Mouse (Mus musculus): Measurements from ENCODE around the gene Ctnnb1.

The Ctnnb1 gene

DNA sequence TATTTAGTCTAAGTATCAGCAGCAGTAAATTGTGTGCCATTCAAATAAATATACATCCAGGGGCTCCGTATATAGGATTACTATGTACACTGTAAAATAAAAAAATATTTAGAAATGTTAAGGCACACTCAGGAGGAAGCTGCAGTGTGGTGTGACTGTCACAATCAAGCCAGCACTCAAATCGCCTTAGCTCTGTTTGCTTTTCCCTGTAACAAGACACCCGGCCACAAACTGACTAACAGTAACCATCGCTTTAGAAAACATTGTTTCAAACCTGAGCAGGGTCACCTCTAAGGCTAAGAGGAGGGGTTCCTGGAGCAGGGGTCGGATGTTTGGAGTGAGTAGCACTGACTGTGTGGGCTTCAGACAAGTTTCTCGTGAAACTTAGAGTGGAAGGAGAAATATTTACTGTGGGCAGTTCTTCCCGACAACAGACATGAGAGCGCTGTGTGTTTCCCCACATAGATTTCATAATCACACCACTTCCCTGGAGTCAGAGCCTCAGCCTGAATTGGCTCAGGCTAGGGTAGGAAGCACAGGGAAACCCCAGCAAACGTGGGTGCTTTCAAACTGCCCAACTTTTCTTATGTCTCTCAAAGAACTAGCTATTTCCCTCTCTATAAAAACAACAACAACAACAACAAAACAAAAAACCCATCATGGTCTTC lies 1.9 kb upstream of the Ctnnb1 start:
- no peak for DNase-seq (ENCODE audit: low spot score in 2 of 2)

DNA sequence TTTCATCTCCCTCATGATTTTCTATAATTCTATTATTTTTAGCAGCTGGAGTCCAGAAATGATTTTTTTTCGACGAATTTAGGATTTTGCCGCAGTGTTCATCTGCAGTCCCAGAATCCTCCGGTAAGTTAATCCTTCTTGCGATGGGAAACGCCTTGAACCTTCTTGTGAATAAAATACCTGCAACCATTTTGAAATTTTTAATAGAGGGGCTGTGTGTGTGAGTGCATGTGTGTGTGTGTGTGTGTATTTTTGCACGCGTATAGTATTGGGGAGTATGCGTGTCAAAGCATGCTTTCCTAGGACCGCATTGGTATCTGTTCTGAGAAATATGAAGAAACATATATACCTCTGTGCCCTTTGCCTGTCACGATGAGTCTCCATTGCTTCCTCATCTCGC lies 1.0 kb downstream of the Ctnnb1 start:
- no peak for DNase-seq (ENCODE audit: low spot score in 2 of 2)

DNA sequence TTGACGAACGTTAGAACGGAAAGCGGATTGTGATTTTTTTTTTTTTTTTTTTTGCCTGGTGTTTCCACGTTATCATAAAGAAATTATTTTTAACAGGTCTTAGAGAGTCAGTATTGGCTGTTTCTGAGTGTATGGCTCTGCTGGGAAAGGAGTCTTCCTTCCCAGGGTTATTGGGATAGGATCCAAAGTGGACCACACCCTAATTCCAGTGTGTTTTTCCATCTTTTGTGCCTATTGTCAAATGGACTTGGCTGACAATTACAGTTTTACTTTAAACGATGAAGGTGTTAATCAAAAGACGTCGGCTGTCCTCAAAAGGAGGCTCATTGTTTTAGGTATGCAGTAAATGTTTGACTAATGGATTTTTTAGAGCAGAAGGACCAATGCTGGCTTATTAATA lies 1.8 kb downstream of the Ctnnb1 start:
- DNase-seq (ENCODE audit: low spot score in 2 of 2), result no peak

DNA sequence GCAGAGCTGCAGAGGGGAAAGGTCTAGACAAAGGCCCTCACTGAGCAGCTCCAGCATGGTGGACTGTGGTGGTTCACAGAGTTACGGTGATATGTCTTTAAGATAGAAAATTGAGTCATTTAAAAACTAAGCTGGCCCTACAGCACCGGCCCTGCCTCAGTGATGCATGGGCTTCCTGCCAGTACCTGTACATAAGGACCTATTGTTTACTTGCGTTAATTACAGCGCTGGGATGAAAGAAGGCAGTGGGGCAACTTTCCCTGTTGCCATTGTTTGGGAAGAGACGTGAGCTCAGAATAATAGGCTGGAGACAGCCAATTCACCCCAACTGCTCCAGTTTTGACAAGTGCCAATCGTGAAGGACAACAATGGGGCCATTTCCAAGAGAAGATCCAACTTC lies 3.4 kb downstream of the Ctnnb1 start:
- DNase-seq (ENCODE audit: low spot score in 2 of 2), result no peak

DNA sequence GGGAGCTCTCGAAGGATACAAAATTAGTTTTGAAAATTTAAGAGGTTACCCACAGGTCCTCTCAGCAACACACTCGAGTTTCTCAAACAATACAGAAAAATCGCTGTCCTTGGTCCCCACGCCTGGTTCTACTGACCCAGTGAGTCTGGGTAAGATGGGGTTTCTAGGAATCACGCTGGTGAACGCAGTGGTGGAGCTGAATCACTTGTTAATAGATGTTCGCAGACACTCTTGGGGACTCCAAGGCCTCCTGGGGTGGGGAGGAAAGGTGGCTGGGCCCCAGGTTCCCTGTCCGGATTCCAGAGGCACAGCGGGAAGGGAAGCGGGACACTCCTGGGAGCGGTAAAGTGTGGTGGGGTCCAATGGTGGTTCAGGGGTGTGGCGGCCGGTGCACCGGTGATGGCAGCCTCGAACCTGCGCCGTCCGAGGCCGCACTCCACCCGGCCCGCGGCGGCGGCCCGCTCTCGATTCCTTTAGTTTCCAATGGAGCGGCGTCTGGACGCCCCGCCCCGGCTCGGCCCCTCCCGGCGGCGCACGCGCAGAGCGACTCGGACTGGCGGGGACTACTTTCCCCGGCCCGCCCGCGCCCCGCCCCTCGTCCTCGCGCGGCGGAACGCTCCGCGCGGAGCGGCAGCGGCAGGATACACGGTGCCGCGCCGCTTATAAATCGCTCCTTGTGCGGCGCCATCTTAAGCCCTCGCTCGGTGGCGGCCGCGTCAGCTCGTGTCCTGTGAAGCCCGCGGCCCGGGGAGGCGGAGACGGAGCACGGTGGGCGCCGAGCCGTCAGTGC lies 4.0 kb downstream of the Ctnnb1 start:
- peak; percentile 92 to 95 for DNase-seq (ENCODE audit: low spot score in 2 of 2)

DNA sequence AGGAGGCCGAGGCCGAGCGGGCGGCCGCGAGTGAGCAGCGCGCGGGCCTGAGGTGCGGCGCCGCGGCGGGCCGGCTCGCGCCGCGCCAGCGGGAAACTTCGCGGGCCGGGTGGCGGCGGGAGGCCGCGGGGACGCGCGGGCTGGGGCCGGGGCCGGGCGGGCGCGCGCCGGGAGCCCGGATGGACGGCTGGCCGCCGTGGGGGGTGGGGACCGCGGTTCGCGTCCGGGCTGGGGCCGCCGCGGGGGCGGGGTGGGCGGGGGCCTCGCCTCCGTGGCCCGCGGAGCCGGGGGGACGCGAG lies 4.5 kb downstream of the Ctnnb1 start:
- no peak for DNase-seq (ENCODE audit: low spot score in 2 of 2)

DNA sequence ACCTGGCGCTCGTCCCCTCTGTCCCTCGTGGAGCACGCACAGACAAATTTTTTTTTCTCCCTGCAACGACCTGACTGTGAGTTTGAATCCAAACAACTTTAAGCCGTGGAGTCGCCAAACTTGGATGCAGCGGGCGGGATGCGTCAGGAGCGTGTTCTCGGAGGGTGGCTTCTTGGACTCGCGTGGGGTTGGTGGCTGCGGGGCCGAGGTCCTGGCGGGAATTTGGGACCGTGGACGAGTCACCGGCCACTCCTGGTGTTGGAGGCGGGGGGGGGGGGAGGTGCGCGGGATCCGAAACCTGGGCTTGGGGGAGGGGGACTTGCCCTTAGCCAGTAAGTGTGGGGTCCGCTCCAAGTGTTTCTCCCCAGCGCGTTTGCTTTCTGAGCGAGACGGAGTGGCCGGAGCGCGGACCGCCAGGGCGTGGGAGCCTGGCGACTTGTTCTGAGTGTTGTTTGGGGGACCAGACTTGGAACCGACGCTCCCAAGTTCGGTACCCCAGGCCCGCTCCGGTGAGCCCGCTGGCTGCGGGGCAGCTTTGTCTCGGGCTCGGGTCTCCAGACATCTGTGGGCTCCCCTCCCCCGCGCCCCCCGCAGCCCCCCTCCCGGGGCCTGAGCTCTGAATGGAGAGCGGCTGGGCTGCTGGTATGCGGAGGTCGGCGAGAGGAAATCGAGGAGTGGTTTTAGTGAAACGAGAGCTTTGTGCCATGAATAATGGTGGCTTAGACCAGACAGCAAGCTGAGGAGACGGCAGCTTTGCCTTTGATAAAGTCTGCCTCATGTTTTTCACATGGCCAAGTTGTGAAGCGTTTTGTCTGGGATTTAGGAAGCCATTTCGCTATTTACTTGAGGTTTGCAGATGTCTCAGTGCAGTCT lies 5.1 kb downstream of the Ctnnb1 start:
- DNase-seq (ENCODE audit: low spot score in 2 of 2), result peak; percentile 32 to 36

DNA sequence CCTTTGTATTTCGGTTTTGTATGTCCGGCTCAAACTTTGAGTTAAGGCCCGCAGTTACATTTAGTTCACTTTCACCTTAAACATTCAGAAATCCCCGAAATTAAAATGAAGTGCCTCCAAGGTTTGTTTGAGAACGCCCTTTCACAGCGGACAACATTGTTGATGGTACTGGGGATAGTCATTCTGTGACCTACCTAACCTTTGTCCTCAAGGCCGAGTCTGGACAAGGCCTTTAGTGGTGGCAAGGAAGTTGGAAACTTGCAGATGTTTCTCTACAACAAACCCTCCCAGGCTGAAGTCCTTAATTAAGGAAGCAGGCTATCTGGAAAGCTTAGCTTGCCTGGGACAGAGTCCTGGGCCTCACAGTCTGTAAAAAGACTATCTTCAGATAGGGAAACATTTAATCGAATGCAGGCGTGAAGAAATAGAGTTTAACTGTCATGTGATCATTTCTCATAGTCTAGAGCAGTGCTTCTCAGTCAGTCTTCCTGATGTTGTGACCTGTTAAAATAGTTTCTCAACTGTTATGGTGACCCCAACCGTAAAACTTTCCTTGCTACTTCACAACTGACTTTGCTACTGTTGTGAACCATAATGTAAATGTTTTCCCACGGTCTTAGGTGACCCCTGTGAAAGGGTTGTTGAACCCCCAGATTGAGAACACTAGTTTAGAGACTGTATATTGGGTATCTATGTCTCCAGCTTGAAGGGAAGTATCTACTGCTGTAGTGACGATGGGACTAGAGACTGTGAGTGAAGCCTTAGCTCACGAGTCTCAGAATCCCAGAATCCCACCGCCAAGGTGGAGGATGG lies 6.0 kb downstream of the Ctnnb1 start:
- DNase-seq (ENCODE audit: low spot score in 2 of 2), result no peak

DNA sequence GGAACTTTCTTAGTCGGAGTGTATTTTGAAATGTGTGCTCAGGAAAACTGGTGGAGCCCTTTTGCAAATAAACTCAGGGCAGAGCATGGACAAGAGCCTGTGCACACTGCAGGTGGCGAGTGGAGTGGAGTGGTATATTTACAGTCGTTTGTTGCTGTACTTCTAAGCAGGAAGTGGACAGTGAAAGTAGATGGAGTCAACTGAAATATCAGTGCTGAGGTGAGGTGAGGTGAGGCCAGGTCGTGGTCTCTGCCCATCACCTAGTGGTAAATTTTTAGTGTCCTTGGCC lies 6.6 kb downstream of the Ctnnb1 start:
- no peak for DNase-seq (ENCODE audit: low spot score in 2 of 2)

DNA sequence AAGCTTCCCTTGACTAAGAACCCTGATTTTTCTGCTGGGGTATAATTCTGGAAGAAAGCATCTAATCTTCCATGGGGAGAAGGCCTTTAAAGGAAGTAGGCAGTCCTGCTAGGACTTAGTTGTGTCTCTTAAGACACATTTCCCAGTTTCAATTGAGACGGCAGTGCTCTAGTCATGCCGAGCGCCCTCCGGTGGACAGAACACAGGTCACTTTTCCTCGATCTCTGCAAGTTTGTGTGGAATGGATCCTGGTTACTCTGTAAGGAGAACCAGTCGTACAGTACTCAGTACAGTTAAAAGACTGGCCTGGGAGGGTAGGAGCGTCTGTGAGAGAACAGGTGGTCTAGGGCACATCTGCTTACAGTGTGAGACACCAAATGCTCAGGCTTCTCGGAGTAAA lies 7.3 kb downstream of the Ctnnb1 start:
- peak; percentile 38 to 64 for DNase-seq (ENCODE audit: low spot score in 2 of 2)

DNA sequence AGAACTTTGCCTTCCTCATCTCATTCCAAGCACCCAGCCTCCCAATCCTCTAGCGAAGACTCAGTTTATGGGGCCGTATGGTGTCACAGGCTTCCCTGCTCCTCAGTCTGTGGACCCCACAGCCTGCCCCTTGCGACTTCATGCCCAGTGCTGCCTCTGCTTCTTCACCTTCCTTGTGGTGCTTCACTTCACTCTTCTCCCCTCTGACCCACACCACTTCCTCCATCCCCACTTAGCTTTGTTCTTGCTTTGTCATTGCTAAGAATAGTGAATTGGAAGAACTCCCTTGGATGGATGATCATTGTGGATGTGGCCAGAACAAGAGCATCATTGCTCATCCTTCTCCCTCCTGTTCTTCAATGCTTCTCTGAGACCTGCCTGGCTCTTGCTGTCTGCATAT lies 11.8 kb downstream of the Ctnnb1 start:
- DNase-seq (ENCODE audit: low spot score in 2 of 2), result no peak

DNA sequence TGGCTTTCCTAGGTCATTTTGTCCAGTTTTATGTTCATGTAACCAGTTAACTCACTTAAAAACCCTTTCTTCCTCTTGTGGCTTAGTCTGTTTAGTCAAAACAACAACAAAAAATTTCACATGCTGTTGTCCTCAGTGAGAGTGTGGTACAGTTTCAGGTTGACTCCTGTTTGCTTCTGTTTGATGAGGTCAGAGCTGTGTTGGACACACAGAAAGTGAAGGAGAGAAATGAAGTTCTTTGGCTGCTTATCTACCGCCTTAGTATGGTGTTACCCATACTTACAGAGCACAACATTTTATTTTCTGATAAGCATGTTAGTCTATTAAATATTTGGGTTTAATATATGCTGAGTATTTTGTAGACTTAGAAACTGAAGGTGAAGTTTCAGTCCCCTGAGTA lies 14.7 kb downstream of the Ctnnb1 start:
- DNase-seq (ENCODE audit: low spot score in 2 of 2), result no peak

DNA sequence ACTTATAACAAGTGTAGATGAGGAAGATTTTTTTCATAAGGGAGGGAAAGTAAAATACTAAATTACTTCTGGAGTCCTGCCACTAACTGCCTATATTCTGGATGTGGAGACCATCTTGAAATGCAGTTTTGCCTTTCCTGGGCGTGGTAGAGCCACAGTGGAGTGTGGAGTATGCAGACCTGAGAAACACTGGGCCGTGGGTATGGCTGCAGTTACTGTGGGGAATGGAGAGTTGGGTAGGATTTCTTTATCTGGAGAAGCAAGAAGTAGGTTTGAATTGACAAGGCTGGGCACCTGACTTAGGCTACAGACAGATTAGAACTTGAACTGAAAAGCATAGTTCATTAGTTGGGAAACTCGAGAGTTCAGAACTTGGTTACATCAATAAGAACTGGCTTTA lies 15.2 kb downstream of the Ctnnb1 start:
- DNase-seq (ENCODE audit: low spot score in 2 of 2), result no peak

DNA sequence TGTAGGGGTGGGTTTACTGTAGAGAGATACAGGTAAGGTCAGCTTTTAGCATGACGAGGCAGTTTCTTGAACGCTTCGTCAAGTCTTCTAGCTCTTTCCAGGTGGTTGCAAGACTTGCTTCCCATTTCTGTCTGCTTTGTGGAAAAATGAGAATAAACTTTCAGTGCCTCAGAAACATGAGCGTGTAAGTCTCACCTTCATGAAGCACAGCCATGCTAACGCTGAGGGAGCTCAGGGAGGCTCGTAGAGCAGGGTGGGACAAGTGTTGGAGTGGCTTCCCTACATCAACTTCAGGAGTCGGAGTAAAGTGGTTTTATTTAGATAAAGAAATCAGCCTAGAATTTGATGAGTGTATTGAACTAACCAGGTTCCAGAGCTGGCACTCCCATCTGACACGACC lies 17.1 kb downstream of the Ctnnb1 start:
- DNase-seq (ENCODE audit: low spot score in 2 of 2), result no peak

DNA sequence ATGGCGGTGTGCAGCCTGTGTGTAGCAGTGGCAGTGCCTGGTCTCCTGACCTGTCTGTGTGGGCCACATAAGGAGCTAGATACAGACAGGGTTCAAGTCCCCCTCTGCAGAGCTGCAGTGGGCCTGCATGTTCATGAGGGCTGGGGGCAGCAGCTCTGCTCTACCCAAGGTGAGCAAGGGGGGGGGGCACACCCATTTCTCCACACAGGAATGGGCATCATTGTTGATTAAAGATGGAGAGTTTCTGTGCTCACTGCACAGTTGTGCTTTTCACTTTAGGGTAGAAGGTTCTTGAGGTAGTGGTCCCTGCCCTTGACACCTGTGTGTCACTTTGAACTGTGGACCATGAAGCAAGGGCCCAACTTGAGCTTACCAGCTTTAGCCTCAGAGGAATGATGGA lies 19.8 kb downstream of the Ctnnb1 start:
- DNase-seq (ENCODE audit: low spot score in 2 of 2), result no peak

DNA sequence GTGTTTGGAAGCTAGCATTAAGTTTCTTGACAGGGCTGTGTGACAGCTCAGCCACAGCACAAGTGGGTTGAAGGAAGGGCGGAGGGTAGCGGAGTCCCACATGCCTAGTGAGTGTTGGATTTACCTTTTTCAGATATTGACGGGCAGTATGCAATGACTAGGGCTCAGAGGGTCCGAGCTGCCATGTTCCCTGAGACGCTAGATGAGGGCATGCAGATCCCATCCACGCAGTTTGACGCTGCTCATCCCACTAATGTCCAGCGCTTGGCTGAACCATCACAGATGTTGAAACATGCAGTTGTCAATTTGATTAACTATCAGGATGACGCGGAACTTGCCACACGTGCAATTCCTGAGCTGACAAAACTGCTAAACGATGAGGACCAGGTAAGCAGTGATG lies 21.7 kb downstream of the Ctnnb1 start:
- DNase-seq (ENCODE audit: low spot score in 2 of 2), result no peak

DNA sequence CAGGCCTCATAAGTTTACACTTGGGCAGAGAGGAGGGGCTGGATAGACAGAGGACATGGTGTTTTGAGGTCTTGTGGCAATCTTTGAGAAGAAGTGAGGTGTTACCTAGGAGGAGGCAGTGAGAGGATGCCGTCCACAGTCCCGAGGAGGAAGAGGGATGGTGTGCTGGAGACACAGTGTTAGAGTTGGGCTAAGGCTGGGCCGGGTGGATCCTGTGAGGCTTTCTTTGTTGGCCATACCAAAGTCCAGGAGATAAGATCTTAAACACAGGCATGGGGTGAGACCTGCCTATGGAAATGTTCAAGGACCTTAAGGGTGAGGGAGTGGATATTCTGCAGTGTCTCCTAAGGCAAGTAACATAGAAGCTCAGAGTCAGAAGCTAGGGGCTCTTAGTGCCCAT lies 22.9 kb downstream of the Ctnnb1 start:
- DNase-seq (ENCODE audit: low spot score in 2 of 2), result no peak

DNA sequence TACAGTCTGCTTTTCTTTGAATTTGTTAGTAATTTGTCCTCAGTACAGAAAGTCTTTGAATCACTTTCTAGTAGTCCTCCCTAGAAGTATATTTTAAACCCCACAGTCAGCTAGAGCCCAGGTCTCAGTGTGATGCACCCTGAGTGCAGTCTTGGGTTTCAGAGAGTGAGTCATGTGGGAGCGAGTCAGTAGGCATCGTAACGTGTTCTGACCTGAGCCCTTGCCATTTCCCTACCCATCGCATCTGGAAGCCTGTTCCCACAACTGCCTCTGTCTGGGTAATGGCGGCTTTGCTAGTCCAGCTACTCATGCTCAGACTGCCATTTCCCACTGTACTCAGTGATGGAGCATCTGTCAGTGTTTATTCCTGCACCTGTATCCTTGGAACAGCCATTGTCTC lies 29.0 kb downstream of the Ctnnb1 start:
- DNase-seq (ENCODE audit: low spot score in 2 of 2), result no peak

DNA sequence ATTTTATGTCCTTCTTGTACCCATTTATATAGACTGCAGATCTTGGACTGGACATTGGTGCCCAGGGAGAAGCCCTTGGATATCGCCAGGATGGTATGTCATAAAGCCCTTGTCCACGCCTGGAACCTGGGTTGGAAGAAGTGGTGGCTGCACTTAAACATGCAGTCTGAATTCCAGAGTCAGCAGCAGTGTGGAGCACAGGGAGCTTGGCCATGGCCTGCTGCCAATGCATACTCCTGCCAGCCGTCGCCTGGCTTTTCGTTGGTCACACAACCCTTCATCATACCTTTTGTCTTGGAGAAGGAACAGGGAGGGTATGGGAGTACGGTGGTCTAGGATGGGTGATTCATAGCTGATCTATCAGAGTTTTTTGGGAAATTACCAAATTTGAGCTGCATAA lies 29.5 kb downstream of the Ctnnb1 start:
- no peak for DNase-seq (ENCODE audit: low spot score in 2 of 2)

DNA sequence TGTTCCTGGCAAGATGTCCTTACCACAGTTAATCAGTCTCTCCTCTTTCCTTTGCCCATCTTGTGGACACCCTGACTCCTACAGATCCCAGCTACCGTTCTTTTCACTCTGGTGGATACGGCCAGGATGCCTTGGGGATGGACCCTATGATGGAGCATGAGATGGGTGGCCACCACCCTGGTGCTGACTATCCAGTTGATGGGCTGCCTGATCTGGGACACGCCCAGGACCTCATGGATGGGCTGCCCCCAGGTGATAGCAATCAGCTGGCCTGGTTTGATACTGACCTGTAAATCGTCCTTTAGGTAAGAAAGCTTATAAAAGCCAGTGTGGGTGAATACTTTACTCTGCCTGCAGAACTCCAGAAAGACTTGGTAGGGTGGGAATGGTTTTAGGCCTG lies 30.2 kb downstream of the Ctnnb1 start:
- no peak for DNase-seq (ENCODE audit: low spot score in 2 of 2)

DNA sequence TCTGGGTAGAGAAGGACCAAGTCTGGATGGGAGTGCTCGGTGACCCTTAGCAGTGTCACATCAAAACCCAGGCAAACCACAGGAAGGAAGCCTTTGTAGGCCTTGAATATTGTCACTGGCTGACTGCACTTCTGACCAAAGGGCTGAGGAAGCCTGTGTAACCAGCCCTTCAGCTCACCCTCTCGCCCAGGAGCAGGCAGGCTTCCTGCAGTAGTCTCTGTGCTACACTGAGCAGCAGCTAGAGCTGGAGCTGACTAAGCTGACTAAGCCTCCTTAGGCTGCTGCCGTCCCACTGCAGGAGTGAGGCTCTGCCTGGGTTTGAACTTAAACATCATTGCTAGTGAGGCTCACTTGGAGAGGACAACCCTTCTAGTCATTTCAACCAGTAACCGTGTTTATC lies 31.6 kb downstream of the Ctnnb1 start:
- DNase-seq (ENCODE audit: low spot score in 2 of 2), result no peak

DNA sequence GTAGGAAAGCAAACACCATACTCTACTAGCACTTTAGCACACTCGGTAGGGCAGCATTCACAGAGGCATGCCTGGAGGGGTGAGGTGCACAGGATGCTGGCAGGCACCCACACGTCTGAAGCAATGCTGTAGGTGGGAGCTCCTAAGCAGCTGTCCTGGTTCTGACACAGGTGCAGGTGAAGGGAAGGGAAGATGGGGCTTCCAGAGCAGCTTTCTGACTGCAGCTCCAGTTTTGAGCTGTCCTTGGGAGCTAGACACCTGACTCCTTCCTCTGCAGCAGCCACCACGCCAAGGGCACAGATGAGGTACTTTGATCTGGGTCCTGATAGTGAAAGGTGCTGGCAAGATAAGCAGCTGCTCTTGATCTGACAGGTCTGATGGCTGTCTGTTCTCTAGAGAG lies 32.5 kb downstream of the Ctnnb1 start:
- no peak for DNase-seq (ENCODE audit: low spot score in 2 of 2)
